ENCODE assay signal across 11 mouse cellular contexts in genomic region chr11:65495034-65495433, GRCm38 (mm10).
DNase-seq lines count a peak whose midpoint lies in the region; ATAC-seq and TF ChIP-seq lines count a peak whose summit lies in the region.
"Had no signal": no experiment of that assay in that cellular context is flagged by ENCODE, and none has a peak within 500 bp of the region (broad histone marks: within the 10 kb centered on the region; RNA-seq: fewer than 3 reads in every experiment).

No protein-coding gene starts in this region.

- H3K4me3 ChIP-seq in lung, embryonic 15.5 days: no peak overlapping the region
- H3K4me3 ChIP-seq in embryonic facial prominence, embryonic 10.5 days: no peak overlapping the region
- H3K4me3 ChIP-seq in kidney, embryonic 14.5 days (ENCODE audit: low read length): no peak overlapping the region
- H3K4me3 ChIP-seq in neural tube, embryonic 12.5 days: no peak overlapping the region
- H3K4me3 ChIP-seq in thymus, adult 2 months (ENCODE audit: control insufficient read depth, insufficient read depth, low read length): no peak overlapping the region

- H3K4me1 ChIP-seq in lung, embryonic 15.5 days: peaks cover 8% of the 10 kb centered on the region
- peaks cover 12% of the 10 kb centered on the region for H3K4me1 ChIP-seq in embryonic facial prominence, embryonic 10.5 days
- peaks cover 5% of the 10 kb centered on the region; the same call in 1 of the 2 replicates for H3K4me1 ChIP-seq in kidney, embryonic 14.5 days (ENCODE audit: control insufficient read depth, insufficient read depth, low read length)
- H3K4me1 ChIP-seq in neural tube, embryonic 12.5 days: no peaks in the 10 kb centered on the region
- no peaks in the 10 kb centered on the region for H3K4me1 ChIP-seq in thymus, adult 2 months (replicated peaks; ENCODE audit: control insufficient read depth, insufficient read depth, low read length)

- no peak for TF ChIP-seq POLR2A in thymus, adult 2 months (IDR thresholded peaks at IDR 0.05; ENCODE audit: control insufficient read depth, extremely low read depth, insufficient read depth, low read length, poor library complexity)

- no peak overlapping the region for H3K9ac ChIP-seq in lung, embryonic 15.5 days
- H3K9ac ChIP-seq in kidney, embryonic 14.5 days (ENCODE audit: low read depth, low read length): no peak overlapping the region
- no peak overlapping the region for H3K9ac ChIP-seq in neural tube, embryonic 12.5 days

- H3K27ac ChIP-seq in lung, embryonic 15.5 days: no peak overlapping the region
- H3K27ac ChIP-seq in embryonic facial prominence, embryonic 10.5 days (replicated peaks): no peak overlapping the region
- H3K27ac ChIP-seq in kidney, embryonic 14.5 days (ENCODE audit: low read depth, low read length): no peak overlapping the region; the same call in 1 of the 2 replicates
- H3K27ac ChIP-seq in neural tube, embryonic 12.5 days: no peak overlapping the region
- no peak overlapping the region for H3K27ac ChIP-seq in thymus, adult 2 months (ENCODE audit: control insufficient read depth, insufficient read depth, low read length)
- H3K27ac ChIP-seq: macrophage had no signal

- no peaks in the 10 kb centered on the region for H3K9me3 ChIP-seq in lung, embryonic 15.5 days
- H3K9me3 ChIP-seq in embryonic facial prominence, embryonic 10.5 days: no peaks in the 10 kb centered on the region
- no peaks in the 10 kb centered on the region for H3K9me3 ChIP-seq in kidney, embryonic 14.5 days (ENCODE audit: control insufficient read depth, low read length)
- no peaks in the 10 kb centered on the region for H3K9me3 ChIP-seq in neural tube, embryonic 12.5 days

- ATAC-seq in lung, embryonic 15.5 days (ENCODE audit: borderline replicate concordance, extremely low read depth, low FRiP score, low TSS enrichment): peak; percentile 42; the same call in 1 of the 2 replicates
- peak; percentile 46; the same call in 1 of the 2 replicates for ATAC-seq in kidney, embryonic 14.5 days (ENCODE audit: low FRiP score, low TSS enrichment)
- no peak for ATAC-seq in neural tube, embryonic 12.5 days (ENCODE audit: low FRiP score, low read depth)

- WGBS in lung, embryonic 15.5 days: 12% methylated on average over 11 of the region's 11 CpGs
- WGBS in embryonic facial prominence, embryonic 10.5 days: 18% methylated on average over 11 of the region's 11 CpGs
- 7% methylated on average over 11 of the region's 11 CpGs for WGBS in kidney, embryonic 14.5 days
- WGBS in neural tube, embryonic 12.5 days: 11% methylated on average over 11 of the region's 11 CpGs
- 28% methylated on average over 11 of the region's 11 CpGs for WGBS in thymus, adult 2 months

- no peak for DNase-seq in lung, postnatal 10 days
- DNase-seq in embryonic facial prominence, embryonic 10.5 days (ENCODE audit: low spot score): peak; percentile 15
- DNase-seq in thymus, adult 2 months: no peak
- DNase-seq in spleen, postnatal 14 days (ENCODE audit: low spot score in 2 of 2): no peak
- no peak for DNase-seq in frontal cortex, postnatal 36 days (ENCODE audit: low spot score in 2 of 2)
- DNase-seq: cerebellum, adult 11 months; spleen, adult 18-20 months had no signal

- H3K27me3 ChIP-seq in lung, embryonic 15.5 days: no peaks in the 10 kb centered on the region
- H3K27me3 ChIP-seq in embryonic facial prominence, embryonic 10.5 days (replicated peaks; ENCODE audit: low read depth, poor library complexity, severe bottlenecking): no peaks in the 10 kb centered on the region
- H3K27me3 ChIP-seq in kidney, embryonic 14.5 days (ENCODE audit: control insufficient read depth, insufficient read depth, low read length): no peaks in the 10 kb centered on the region
- H3K27me3 ChIP-seq in neural tube, embryonic 12.5 days (replicated peaks): no peaks in the 10 kb centered on the region
- no peaks in the 10 kb centered on the region for H3K27me3 ChIP-seq in thymus, adult 2 months (ENCODE audit: control insufficient read depth, insufficient read depth, low read length)

- H3K36me3 ChIP-seq in lung, embryonic 15.5 days: no peaks in the 10 kb centered on the region
- H3K36me3 ChIP-seq in embryonic facial prominence, embryonic 10.5 days (replicated peaks): no peaks in the 10 kb centered on the region
- H3K36me3 ChIP-seq in kidney, embryonic 14.5 days (ENCODE audit: control insufficient read depth, insufficient read depth, low read length): no peaks in the 10 kb centered on the region
- H3K36me3 ChIP-seq in neural tube, embryonic 12.5 days: no peaks in the 10 kb centered on the region
- H3K36me3 ChIP-seq in thymus, adult 2 months (ENCODE audit: control insufficient read depth, insufficient read depth, low read length): no peaks in the 10 kb centered on the region

- peak overlapping the region; percentile 18; the same call in 1 of the 2 replicates for H3K4me2 ChIP-seq in lung, embryonic 15.5 days
- H3K4me2 ChIP-seq in kidney, embryonic 14.5 days (replicated peaks; ENCODE audit: low read depth, low read length): peak overlapping the region; percentile 25; the same call in 1 of the 2 replicates
- H3K4me2 ChIP-seq in neural tube, embryonic 12.5 days (replicated peaks): peak overlapping the region; percentile 22; the same call in 1 of the 2 replicates

- TF ChIP-seq CTCF in thymus, adult 2 months (IDR thresholded peaks at IDR 0.05; ENCODE audit: borderline replicate concordance, control insufficient read depth, extremely low read depth, insufficient read depth, low read length, poor library complexity): no peak
